Mouse (Mus musculus) liver, postnatal 0 days (tissue): ENCODE data around the gene Prpf6. TPM values are rescaled to one million over a fixed set of nuclear protein-coding genes. Genes with fewer than 3 reads are reported as not detected.

ENCODE experiments used
- ATAC-seq: fragments of 200-750 bp; cut with Nextera tagmentation; 2 replicates; pipeline ENCODE4 v1.8.0; 2017; ENCODE audit warnings: mild to moderate bottlenecking, moderate library complexity
- DNase-seq: peaks from one replicate; pipeline ENCODE4 v3.0.0-alpha.2; 2016
- H3K27ac ChIP-seq: fragments of 300-500 bp; sonication (generic); 2 replicates; pipeline ENCODE4 v1.5.1; 2014; ENCODE audit warnings: antibody characterized with exemption, moderate library complexity, mild to moderate bottlenecking, low read depth
- H3K27me3 ChIP-seq: fragments of 300-500 bp; sonication (generic); 2 replicates; pipeline ENCODE4 v1.6.1; 2014; ENCODE audit warnings: low read length, control low read depth, mixed read lengths; ENCODE audit not compliant: insufficient read depth
- H3K36me3 ChIP-seq: fragments of 300-500 bp; sonication (generic); replicated peaks from 2 replicates; pipeline ENCODE4 v1.6.1; 2014; ENCODE audit warnings: mild to moderate bottlenecking, control low read depth, low read length, moderate library complexity, mixed read lengths; ENCODE audit not compliant: insufficient read depth
- H3K4me1 ChIP-seq: fragments of 300-500 bp; sonication (generic); 2 replicates; pipeline ENCODE4 v1.6.1; 2014; ENCODE audit warnings: antibody characterized with exemption, mild to moderate bottlenecking, control low read depth; ENCODE audit not compliant: insufficient read depth
- H3K4me2 ChIP-seq: fragments of 300-500 bp; sonication (generic); 2 replicates; pipeline ENCODE4 v1.6.1; 2014; ENCODE audit warnings: low read depth, mild to moderate bottlenecking, low read length, moderate library complexity, mixed read lengths
- H3K4me3 ChIP-seq: fragments of 300-500 bp; sonication (generic); 2 replicates; pipeline ENCODE4 v1.5.1; 2014; ENCODE audit warnings: low read depth, low read length
- H3K9ac ChIP-seq: fragments of 300-500 bp; sonication (generic); replicated peaks from 2 replicates; pipeline ENCODE4 v1.6.1; 2014; ENCODE audit warnings: mild to moderate bottlenecking, moderate library complexity
- H3K9me3 ChIP-seq: fragments of 300-500 bp; sonication (generic); 2 replicates; pipeline ENCODE4 v1.6.1; 2016; ENCODE audit warnings: mild to moderate bottlenecking, control low read depth, low read length, mixed read lengths
- CTCF ChIP-seq: sonication (generic); IDR thresholded peaks from 2 replicates; pipeline ENCODE4 v1.5.1; 2016; ENCODE audit warnings: antibody characterized with exemption, low read depth
- EP300 ChIP-seq: IDR thresholded peaks from 2 replicates; pipeline ENCODE4 v1.6.1; 2016; ENCODE audit warnings: antibody characterized with exemption, low read depth, mild to moderate bottlenecking
- WGBS: fragments of 180-500 bp; shearing (Covaris S2); extraction: QIAGEN DNeasy Blood & Tissue Kit; methylation state at CpG from one replicate; pipeline ENCODE4 v1.1.7; 2014; ENCODE audit not compliant: insufficient replicate concordance; 5-methylcytosine and 5-hydroxymethylcytosine counted together
- polyA plus RNA-seq: library from polyadenylated mRNA; unstranded; fragments of >200 nt; fragmentation: Nextera tagmentation; extraction: Ambion mirVana; gene quantifications from 2 replicates; pipeline ENCODE4 v1.2.1, GENCODE M21; 2015

The Prpf6 gene
- polyA plus RNA-seq, 1 experiment from 2014 or later: 17.5 TPM

GRCm38 (mm10) chr2:181628471-181628870, 36.8 kb downstream of the Prpf6 start:
- ATAC-seq: no peak
- Histone ChIP-seq H3K4me3 (no peak overlapping the region), H3K27ac (no peak overlapping the region), H3K4me1 (no peaks in the 10 kb centered on the region), H3K36me3 (peaks cover 34% of the 10 kb centered on the region), H3K27me3 (no peaks in the 10 kb centered on the region), H3K9ac (no peak overlapping the region), H3K4me2 (no peak overlapping the region), H3K9me3 (no peaks in the 10 kb centered on the region)
- TF ChIP-seq CTCF (no peak), EP300 (no peak)
- DNase-seq: no peak

- H3K36me3 ChIP-seq: peaks cover 63% of the 10 kb centered on the region
- ATAC-seq (no peak), DNase-seq (no peak)
- no peaks in the 10 kb centered on the region for H3K27me3 ChIP-seq
- no peak for TF ChIP-seq CTCF
- no peak for TF ChIP-seq EP300
- H3K4me2 ChIP-seq: no peak overlapping the region
- WGBS: 93% methylated on average over 6 of the region's 6 CpGs
- no peaks in the 10 kb centered on the region for H3K4me1 ChIP-seq
- no peak overlapping the region for H3K4me3 ChIP-seq
- H3K9ac ChIP-seq: no peak overlapping the region
- H3K9me3 ChIP-seq: no peaks in the 10 kb centered on the region
- H3K27ac ChIP-seq: no peak overlapping the region
These were observed 41.0 kb downstream of the Prpf6 start for GRCm38 (mm10) chr2:181632624-181633023.

- no peak for DNase-seq
- TF ChIP-seq CTCF: no peak
- Histone ChIP-seq H3K36me3 (peaks cover 62% of the 10 kb centered on the region), H3K4me1 (no peaks in the 10 kb centered on the region), H3K9me3 (no peaks in the 10 kb centered on the region), H3K9ac (no peak overlapping the region), H3K4me3 (no peak overlapping the region), H3K27me3 (no peaks in the 10 kb centered on the region), H3K27ac (no peak overlapping the region), H3K4me2 (no peak overlapping the region)
- no peak for ATAC-seq
- WGBS: 86% methylated on average over 3 of the region's 3 CpGs
These were observed 44.2 kb downstream of the Prpf6 start for GRCm38 (mm10) chr2:181635865-181636264.

GRCm38 (mm10) chr2:181644361-181644760, 52.7 kb downstream of the Prpf6 start:
- Histone ChIP-seq H3K9ac (no peak overlapping the region), H3K4me3 (no peak overlapping the region), H3K4me1 (no peaks in the 10 kb centered on the region), H3K27me3 (no peaks in the 10 kb centered on the region), H3K9me3 (no peaks in the 10 kb centered on the region), H3K4me2 (no peak overlapping the region), H3K27ac (no peak overlapping the region), H3K36me3 (peaks cover 45% of the 10 kb centered on the region)
- WGBS: 86% methylated on average over 2 of the region's 2 CpGs
- TF ChIP-seq EP300 (no peak), CTCF (peak; percentile 78)
- DNase-seq: peak; percentile 52
- no peak for ATAC-seq

- no peak for DNase-seq
- Histone ChIP-seq H3K27ac (no peak overlapping the region), H3K36me3 (peaks cover 56% of the 10 kb centered on the region), H3K4me1 (no peaks in the 10 kb centered on the region), H3K9me3 (no peaks in the 10 kb centered on the region), H3K4me2 (no peak overlapping the region), H3K9ac (no peak overlapping the region), H3K27me3 (no peaks in the 10 kb centered on the region), H3K4me3 (no peak overlapping the region)
- 88% methylated on average over 3 of the region's 3 CpGs for WGBS
- TF ChIP-seq EP300: no peak
- TF ChIP-seq CTCF: no peak
- ATAC-seq: no peak
These were observed 54.0 kb downstream of the Prpf6 start for GRCm38 (mm10) chr2:181645666-181646065.

- ATAC-seq (no peak), DNase-seq (no peak)
- H3K9ac ChIP-seq: no peak overlapping the region
- TF ChIP-seq EP300 (no peak), CTCF (no peak)
- H3K4me1 ChIP-seq: no peaks in the 10 kb centered on the region
- H3K27me3 ChIP-seq: no peaks in the 10 kb centered on the region
- no peak overlapping the region for H3K4me3 ChIP-seq
- no peaks in the 10 kb centered on the region for H3K9me3 ChIP-seq
- no peak overlapping the region for H3K27ac ChIP-seq
- peaks cover 57% of the 10 kb centered on the region for H3K36me3 ChIP-seq
- no peak overlapping the region for H3K4me2 ChIP-seq
- WGBS: 86% methylated on average over 6 of the region's 6 CpGs
These were observed 55.2 kb downstream of the Prpf6 start for GRCm38 (mm10) chr2:181646626-181647472.
